In the genomic region with DNA sequence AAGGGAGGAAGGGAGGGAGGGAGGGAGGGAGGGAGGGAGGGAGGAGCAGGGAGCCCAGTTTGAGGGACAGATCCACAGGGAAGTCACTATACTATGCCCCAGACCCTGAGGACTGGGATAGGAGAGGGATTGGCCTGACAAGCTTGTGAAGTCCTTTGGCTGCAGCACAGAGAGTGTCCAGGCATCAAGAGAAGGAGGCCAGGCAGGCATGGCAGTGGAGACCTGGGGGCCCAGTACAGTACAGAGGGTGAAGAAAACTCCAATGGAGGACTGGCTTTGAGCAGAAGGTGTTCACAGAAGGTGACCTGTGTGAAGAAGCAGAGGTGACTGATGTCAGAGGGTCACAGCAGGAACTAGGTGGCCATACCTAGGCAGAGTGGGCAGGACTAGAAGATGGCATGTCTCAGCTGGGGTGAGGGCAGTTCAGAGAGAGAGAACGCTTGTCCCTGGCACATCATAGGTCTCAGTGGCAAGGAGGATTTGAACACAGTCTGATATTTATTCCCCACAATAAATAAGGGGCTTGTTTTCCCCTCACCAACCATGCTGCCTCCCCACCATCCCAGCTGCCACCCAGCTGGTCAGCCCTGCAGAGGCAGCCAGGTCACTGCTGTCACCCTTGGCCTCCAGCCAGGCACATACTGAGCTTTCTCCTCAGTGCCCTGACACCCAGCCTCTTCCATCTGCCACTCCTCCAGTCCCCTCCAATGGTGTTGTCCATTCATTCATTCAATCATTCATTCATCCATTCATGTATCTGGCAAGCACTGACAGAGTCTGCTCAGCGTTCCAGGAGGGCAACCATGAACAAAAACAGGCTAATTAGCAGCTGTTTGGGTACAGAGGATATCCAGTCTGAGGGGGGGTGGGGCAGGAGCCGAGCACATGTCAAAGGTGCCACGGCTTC, we compare ENCODE assay signal across 8 mouse cellular contexts. TPM values are rescaled to one million over a fixed set of nuclear protein-coding genes. Genes with fewer than 3 reads are reported as not detected.
A peak's percentile ranks its signal among the peaks of the same experiment; 100 is the strongest.
DNase-seq lines count a peak whose midpoint lies in the region; ATAC-seq lines count a peak whose summit lies in the region.

No protein-coding gene starts in this region.

- H3K36me3 ChIP-seq in kidney, embryonic 15.5 days, result no peaks in the 10 kb centered on the region
- H3K36me3 ChIP-seq in limb, embryonic 15.5 days, result no peaks in the 10 kb centered on the region

- H3K4me2 ChIP-seq in kidney, embryonic 15.5 days, result no peak overlapping the region
- no peak overlapping the region for H3K4me2 ChIP-seq in limb, embryonic 15.5 days

- H3K4me3 ChIP-seq in kidney, embryonic 15.5 days (replicated peaks), result no peak overlapping the region
- H3K4me3 ChIP-seq in limb, embryonic 15.5 days, result no peak overlapping the region

- no peak overlapping the region for H3K27ac ChIP-seq in kidney, embryonic 15.5 days
- H3K27ac ChIP-seq in limb, embryonic 15.5 days, result no peak overlapping the region

- H3K27me3 ChIP-seq in kidney, embryonic 15.5 days, result no peaks in the 10 kb centered on the region
- H3K27me3 ChIP-seq in limb, embryonic 15.5 days, result no peaks in the 10 kb centered on the region

- 47% methylated on average over 4 of the region's 4 CpGs for WGBS in kidney, embryonic 15.5 days
- WGBS in limb, embryonic 15.5 days, result 40% methylated on average over 4 of the region's 4 CpGs

- peak; percentile 7 for DNase-seq in kidney, adult 18-20 months
- no peak for DNase-seq in kidney, adult 11 months
- peak; percentile 79 to 87 for DNase-seq in cerebellum, postnatal 25 days
- DNase-seq in skeletal muscle tissue, adult 2 months (ENCODE audit: low read depth, low spot score), result peak; percentile 57
- no peak for DNase-seq in spleen, adult 18-20 months

- no peaks in the 10 kb centered on the region for H3K9me3 ChIP-seq in kidney, embryonic 15.5 days (replicated peaks)
- no peaks in the 10 kb centered on the region for H3K9me3 ChIP-seq in limb, embryonic 15.5 days

- H3K4me1 ChIP-seq in kidney, embryonic 15.5 days, result 0 out of 2 replicates have a peak, but pooled peaks cover 2% of the 10 kb centered on the region
- no peaks in the 10 kb centered on the region for H3K4me1 ChIP-seq in limb, embryonic 15.5 days

- H3K9ac ChIP-seq in kidney, embryonic 15.5 days, result no peak overlapping the region
- H3K9ac ChIP-seq in limb, embryonic 15.5 days, result no peak overlapping the region

- ATAC-seq in kidney, embryonic 15.5 days (replicated peaks; ENCODE audit: low FRiP score), result peak; percentile 58; the same call in 1 of the 2 replicates
- ATAC-seq in limb, embryonic 15.5 days (ENCODE audit: insufficient number of reproducible peaks, low FRiP score, low TSS enrichment, low read depth), result peak; percentile 52; the same call in 1 of the 2 replicates
- no peak for ATAC-seq in erythroblast, adult 5-6 weeks (replicated peaks; ENCODE audit: low FRiP score, poor library complexity, severe bottlenecking)

RNA-seq across cellular contexts. Expression of a gene that starts 36.9 kb away (rescaled TPM):
- 0.18 TPM in 1 of 2 replicates, not detected in the other for polyA plus RNA-seq in kidney, embryonic 15.5 days (2015; fragmentation: Nextera tagmentation; extraction: Ambion mirVana)
- 0.76 and 1.4 TPM in 2 replicates for polyA plus RNA-seq in limb, embryonic 15.5 days (2015; fragmentation: Nextera tagmentation; extraction: Ambion mirVana)
- 1.0 TPM in 1 of 2 replicates, not detected in the other for total RNA-seq in erythroblast, adult 5-6 weeks (2015; ENCODE audit: low replicate concordance)
- 0.94 TPM in 1 of 2 replicates, not detected in the other for total RNA-seq in erythroblast, adult 5-6 weeks (2017; ENCODE audit: low replicate concordance)

Comparison
In these comparisons a context has a peak if more than half of its experiments do, and no peak if none do; other contexts are left out.
1. DNase-seq: peak in kidney, adult 18-20 months (single experiment), cerebellum, postnatal 25 days (2 of 2) and skeletal muscle tissue, adult 2 months (single experiment); none in kidney, adult 11 months (single experiment) and spleen, adult 18-20 months (0 of 2).